Mouse (Mus musculus) CD4-positive, CD25-positive, alpha-beta regulatory T cell, adult 4 months (primary cell): ENCODE results near the gene Ctnna3. TPM values are rescaled to one million over a fixed set of nuclear protein-coding genes. Genes with fewer than 3 reads are reported as not detected.
"Not testable (repeated sequence)": the region's sequence is repeated elsewhere in the genome, so short reads cannot be mapped to it uniquely, and the experiment has no call there.

Source experiments
- ATAC-seq: one replicate; pipeline ENCODE4 v1.8.0; 2017
- polyA plus RNA-seq, 2 experiments: library from polyadenylated mRNA; unstranded; fragments of 100-300 nt; shearing (Covaris generic); gene quantifications; one replicate each; pipeline ENCODE4 v1.2.1; 2017

The Ctnna3 gene
- polyA plus RNA-seq, 2 experiments from 2014 or later: 0.19 TPM; not detected in 1

- ATAC-seq: no peak
Observed at GRCm38 (mm10) chr10:64641576-64641975, 1211.7 kb downstream of the Ctnna3 start.

DNA sequence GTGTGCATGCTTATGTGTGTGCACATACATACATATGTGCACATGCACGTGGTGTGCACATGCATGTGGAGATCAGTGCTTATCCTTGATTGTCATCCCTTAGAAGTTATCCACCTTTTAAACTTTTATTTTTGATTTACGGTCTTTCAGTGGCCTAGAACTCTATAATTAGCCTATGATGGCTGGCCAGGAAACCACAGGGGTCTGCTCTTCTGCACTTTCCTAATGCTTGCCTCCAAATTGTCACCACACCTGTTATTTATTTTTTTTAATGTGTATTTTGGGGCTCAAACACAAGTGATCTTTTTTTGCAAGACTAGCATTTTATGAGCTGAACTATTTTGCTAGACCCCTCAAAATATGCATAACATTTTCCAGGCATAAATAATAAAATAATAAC is 1214.1 kb downstream of the Ctnna3 start:
- no peak for ATAC-seq

- no peak for ATAC-seq
Observed at GRCm38 (mm10) chr10:64661190-64661589, 1231.3 kb downstream of the Ctnna3 start.

- ATAC-seq: no peak
Observed at GRCm38 (mm10) chr10:64671469-64671868, 1241.6 kb downstream of the Ctnna3 start.

GRCm38 (mm10) chr10:64675796-64676195 is 1245.9 kb downstream of the Ctnna3 start:
- ATAC-seq: no peak

- no peak for ATAC-seq
Observed at GRCm38 (mm10) chr10:64710017-64710416, 1280.1 kb downstream of the Ctnna3 start.

GRCm38 (mm10) chr10:64718036-64718435 is 1288.1 kb downstream of the Ctnna3 start:
- ATAC-seq: no peak

DNA sequence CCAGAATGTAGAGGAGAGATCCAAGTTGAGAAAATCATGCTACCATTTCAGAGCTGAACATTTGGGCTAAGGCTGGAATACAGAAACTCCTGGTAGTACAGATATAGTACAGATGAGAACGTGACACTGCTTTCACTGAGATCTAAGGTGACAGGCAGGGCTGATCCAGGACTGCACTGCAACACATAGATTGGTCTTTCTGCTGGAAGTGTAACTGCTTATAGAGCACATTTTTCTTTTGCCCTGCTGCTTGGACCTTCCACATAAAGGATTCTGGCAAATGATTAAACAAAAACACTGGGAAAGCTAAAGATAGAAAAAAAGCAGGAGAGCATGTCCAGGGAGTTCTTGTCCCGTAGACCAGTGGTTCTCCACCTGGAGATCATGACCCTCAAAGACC is 1305.8 kb downstream of the Ctnna3 start:
- ATAC-seq: no peak

DNA sequence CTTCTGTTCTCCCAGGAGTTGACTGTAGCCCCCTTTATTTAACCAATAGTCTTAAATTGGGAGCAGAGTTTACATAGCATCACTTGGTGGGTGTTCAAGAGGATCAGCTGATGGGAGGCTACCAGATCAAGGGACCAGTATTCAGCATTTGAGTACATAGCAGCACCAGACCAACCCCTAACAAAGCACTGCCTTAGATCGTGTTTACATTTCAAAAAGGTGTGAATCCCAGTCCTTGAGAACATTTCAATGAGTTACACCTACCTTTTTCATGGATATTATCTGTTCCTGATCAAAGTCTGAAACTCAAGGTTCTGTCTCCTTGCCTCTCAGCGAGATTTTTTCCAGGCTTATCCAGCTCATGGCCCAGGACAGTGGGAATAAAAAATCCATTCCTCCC is 1306.7 kb downstream of the Ctnna3 start:
- ATAC-seq: no peak

- not testable (repeated sequence) for ATAC-seq
Observed at GRCm38 (mm10) chr10:64741721-64742120, 1311.8 kb downstream of the Ctnna3 start.

- ATAC-seq: not testable (repeated sequence)
Observed at GRCm38 (mm10) chr10:64744099-64744498, 1314.2 kb downstream of the Ctnna3 start.

DNA sequence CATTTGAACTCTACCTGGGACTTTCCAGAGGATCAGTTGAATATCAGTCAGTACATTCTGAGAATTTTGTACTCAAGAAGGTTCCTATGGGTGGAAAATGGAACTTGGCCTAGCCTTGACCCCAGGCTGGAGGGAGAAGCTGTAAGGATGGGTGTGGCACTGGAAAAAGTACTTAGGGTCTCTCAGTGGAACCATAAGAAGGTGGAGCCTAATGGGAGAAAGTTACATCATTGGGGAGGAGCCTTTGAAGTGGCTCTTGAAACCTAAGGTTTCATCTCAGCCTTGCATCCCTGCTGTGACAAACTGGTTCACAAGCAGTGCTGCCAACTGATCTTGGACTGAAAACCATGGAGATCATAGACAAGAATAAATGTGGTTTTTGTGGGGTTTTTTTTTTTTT is 1318.8 kb downstream of the Ctnna3 start:
- no peak for ATAC-seq

DNA sequence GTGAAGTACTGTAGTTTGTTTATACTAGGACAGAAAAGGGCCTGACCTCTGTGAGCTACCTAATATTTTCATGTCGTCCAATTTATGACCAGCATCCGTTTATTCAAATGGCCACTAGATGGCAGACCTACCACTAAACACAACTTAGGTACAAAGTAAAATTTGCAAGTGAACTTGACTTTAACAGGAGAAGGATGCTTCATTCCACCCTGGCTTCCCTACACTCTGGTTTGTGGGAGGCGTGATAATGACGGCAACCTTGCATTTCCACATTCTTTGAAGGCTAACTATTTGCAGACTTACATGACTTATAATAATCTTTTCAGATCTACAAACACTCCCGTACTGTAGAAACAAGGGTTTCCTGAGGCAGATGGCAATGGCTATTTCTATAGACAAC is 1320.9 kb downstream of the Ctnna3 start:
- no peak for ATAC-seq

DNA sequence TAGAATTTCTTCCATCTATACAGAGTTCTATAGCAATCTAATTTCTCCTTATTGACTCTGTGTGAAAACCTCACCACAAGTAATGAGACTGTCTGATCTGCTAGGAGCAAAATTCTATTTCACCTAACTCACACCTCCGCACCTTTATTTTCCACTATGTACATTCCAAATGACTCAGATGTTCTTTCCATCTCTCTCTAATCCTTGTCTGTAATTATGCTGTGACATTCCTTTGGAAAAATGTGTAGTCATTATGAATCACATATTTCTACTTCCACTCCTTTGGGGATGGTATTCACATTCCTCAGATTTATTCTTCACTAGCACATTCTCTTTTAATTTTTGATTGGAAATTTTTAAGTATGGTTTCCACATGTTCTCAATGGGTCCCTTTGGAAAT is 1406.4 kb downstream of the Ctnna3 start:
- ATAC-seq: no peak

GRCm38 (mm10) chr10:64861439-64861838 is 1431.5 kb downstream of the Ctnna3 start:
- no peak for ATAC-seq

DNA sequence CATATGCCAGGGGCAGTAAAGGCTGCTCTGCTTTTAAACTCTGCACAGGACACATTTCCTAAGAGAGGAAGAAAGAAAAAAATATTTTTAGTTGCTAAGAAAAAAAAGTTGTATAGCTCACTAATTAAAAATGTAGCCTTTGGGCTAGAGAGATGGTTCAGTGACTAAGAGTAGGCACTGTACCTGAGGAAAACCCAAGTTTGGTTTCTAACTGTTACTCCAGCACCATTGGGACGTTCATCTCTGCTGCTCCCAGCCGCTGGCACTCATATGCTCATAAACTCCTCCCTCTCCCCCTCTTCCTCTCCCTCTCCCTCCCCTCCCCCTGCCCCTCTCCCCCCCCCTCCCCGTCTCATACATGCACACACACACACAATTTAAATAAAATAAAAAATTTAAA is 1441.0 kb downstream of the Ctnna3 start:
- ATAC-seq: no peak

- ATAC-seq: no peak
Observed at GRCm38 (mm10) chr10:64876506-64876905, 1446.6 kb downstream of the Ctnna3 start.

GRCm38 (mm10) chr10:64879860-64880259 is 1450.0 kb downstream of the Ctnna3 start:
- ATAC-seq: no peak

DNA sequence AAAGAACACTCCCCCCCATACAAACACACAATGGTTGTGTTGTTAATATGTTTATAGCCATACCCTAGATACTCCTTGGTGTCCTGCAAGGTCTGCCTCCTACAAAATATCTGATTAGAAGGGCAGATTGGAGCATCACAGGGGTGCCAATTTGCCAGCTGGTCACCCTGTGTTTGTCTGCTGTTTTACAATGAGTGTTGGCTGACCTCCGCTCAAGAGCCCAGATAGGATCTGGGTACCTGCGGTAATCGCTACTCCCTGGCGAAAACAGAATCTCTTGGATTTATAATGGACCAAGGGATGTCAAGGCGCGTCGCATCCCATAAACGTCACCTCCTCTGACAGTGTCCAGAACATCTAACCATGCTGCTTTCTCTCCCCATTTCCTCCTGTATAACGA is 1457.0 kb downstream of the Ctnna3 start:
- ATAC-seq: no peak

- ATAC-seq: no peak
Observed at GRCm38 (mm10) chr10:64892458-64892857, 1462.6 kb downstream of the Ctnna3 start.

- no peak for ATAC-seq
Observed at GRCm38 (mm10) chr10:64898739-64899138, 1468.8 kb downstream of the Ctnna3 start.

DNA sequence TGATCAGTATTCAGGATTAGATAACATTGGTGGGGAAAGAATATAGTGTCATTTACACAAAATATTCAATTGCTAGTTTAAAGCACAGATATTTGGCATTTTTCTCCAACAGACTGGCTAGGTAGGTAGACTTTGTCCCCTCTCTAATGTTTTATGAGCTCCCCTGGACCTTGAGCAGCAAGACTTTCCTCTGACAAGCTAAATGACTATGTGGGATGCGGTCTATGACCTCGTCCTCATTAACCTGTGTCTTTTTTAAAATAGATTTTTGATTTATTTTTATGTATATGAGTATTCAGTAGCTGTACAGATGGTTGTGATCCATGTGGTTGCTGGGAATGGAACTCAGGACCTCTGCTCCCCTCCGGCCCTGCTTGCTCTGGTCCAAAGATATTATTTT is 1471.8 kb downstream of the Ctnna3 start:
- no peak for ATAC-seq

GRCm38 (mm10) chr10:64940975-64941374 is 1511.1 kb downstream of the Ctnna3 start:
- no peak for ATAC-seq

DNA sequence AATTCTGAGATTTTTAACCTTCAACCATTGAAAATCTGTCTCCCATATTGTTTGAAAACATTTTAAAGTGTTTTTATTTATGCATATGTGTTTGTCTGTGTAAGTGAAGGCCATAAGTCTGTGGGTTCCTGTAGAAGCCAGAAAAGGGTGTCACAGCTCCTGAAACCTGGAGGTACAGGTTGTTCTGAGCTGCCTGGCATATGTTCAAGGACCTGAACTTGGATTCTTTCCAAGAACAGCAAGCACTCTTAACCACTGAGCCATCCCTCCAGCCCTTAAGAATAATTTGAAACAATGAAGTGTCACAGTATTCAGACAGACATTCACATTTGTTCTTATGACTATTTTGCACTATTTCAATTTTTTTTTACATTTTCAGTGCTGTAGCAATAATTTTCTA is 1528.5 kb downstream of the Ctnna3 start:
- ATAC-seq: no peak

GRCm38 (mm10) chr10:64992871-64993270 is 1563.0 kb downstream of the Ctnna3 start:
- ATAC-seq: no peak

DNA sequence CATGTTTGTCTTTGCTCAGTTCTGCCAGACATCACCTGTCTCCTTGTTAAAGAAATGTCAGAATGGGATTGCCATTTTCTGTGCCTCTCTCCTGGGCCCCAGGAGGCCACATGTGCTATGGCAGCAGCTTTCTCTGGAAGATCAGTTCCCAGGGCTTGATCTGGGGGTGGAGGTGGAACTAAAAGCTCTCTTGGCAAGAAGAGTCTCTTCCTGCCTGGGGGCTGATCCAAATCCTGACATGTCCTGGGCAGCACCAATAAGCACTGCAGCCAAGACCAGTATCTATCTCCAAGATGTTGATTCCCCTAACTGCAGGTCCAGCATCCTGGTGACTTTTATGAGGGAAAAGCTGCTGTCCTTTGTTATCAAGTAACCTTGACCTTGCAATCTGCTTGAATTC is 1583.6 kb downstream of the Ctnna3 start:
- no peak for ATAC-seq
